Mouse (Mus musculus): ENCODE measurements around the gene Fhit. TPM values are rescaled to one million over a fixed set of nuclear protein-coding genes. Genes with fewer than 3 reads are reported as not detected.
A peak's percentile ranks its signal among the peaks of the same experiment; 100 is the strongest.

Fhit gene
- 3.1 and 3.5 TPM in 2 replicates for polyA plus RNA-seq (2014; fragmentation: Nextera tagmentation; extraction: Ambion mirVana)

DNA sequence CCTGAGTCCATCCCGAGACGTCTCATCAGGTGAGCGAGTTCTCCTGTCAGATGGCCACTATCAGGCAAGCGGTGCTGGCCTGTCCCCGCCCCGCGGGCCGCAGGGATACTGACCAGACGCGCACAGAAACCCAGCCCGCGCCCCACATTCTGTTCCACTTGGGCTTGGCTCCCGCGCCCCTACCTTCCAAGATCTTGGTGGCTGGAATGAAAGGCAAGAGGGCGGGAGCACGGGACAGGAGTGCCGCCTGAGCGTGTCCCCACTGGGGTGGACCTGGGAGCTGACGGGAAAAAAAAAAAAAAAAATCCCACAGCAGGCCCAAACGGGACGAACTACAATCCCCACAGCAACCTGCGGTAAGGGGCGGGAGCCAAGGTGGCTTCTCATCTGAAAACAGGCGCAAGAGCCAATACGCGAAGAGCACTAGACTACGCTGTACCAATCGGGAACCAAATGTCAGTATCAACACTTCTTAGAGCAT, at the start of gene Fhit:
Gene Fhit, minus strand, starts transcription at position 285 of the 481 bp plus-strand sequence.
- Histone ChIP-seq H3K4me3 (ENCODE audit: low read depth, low read length) (peak within 1 kb of the TSS; percentile 65), H3K4me2 (peak within 1 kb of the TSS; percentile 78), H3K9me3 (ENCODE audit: control insufficient read depth, low read length) (no peaks in the 10 kb centered on the region), H3K4me1 (replicated peaks; ENCODE audit: control insufficient read depth, insufficient read depth, low read length) (no peaks in the 10 kb centered on the region), H3K9ac (ENCODE audit: low read depth, low read length) (peak within 1 kb of the TSS; percentile 44), H3K27ac (ENCODE audit: low read depth, low read length) (no peak within 1 kb of the TSS), H3K27me3 (replicated peaks; ENCODE audit: control insufficient read depth, insufficient read depth, low read length) (no peaks in the 10 kb centered on the region), H3K36me3 (ENCODE audit: control insufficient read depth, insufficient read depth, low read length) (no peaks in the 10 kb centered on the region)
- peak; percentile 96 for ATAC-seq (replicated peaks; ENCODE audit: low FRiP score)
- DNase-seq (ENCODE audit: low spot score), result peak; percentile 68
- under 1% methylated on average over 28 of the region's 28 CpGs for WGBS

DNA sequence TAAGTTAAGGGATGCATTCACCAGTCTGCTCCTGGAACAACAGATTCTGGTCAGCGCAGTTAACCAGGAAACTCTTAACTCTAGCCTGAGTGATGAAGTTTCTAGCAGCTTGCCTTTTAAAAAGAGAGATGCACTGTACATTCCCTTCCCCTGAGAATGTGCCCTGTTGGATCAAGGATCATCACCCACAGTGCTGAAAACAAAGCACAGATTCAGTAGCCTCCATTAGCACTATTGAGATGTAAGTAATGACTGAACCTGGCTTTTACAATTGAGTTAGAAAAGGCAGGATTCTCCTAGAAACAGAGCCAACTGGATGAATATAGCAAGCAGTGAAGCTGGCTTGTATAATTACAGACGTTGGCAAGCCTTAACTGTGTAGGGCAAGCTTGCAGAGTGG, 45.0 kb upstream of the Fhit start:
- DNase-seq (ENCODE audit: low spot score), result no peak

DNA sequence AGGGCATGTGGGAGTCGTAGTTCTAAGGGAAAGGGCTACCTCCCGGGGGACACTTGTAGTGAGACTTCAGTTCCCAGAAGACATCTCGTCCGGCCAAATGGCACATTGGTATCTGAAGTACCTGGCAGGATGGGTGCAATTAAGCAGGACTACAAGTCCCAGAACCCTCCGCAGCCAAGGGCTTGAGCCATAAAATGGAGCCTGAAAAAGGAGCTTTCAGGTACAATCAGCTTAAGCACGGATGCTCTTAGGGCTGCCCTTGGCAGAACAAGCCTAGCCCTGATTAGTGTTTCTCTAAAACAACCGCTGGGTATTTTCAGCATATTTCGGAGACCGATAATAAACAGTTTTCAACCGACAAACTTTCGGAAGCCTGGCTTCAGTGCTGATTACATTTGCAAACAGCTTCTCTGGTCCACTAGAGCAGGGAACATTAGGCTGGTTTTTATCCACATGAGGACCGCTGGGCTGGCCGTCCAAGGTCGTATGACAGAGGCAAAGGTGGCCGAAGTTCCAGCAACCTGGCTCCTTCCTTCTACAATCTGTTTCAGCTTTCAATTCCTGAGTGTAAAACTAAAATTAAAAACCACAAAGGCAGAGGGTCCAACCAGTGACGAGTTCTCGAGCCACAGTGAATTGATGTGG, 907 bp downstream of the Fhit start:
- H3K36me3 ChIP-seq (ENCODE audit: control insufficient read depth, insufficient read depth, low read length), result no peaks in the 10 kb centered on the region
- WGBS, result 11% methylated on average over 17 of the region's 17 CpGs
- DNase-seq (ENCODE audit: low spot score) (peak; percentile 46), ATAC-seq (replicated peaks; ENCODE audit: low FRiP score) (peak; percentile 70)
- no peaks in the 10 kb centered on the region for H3K27me3 ChIP-seq (replicated peaks; ENCODE audit: control insufficient read depth, insufficient read depth, low read length)
- H3K9me3 ChIP-seq (ENCODE audit: control insufficient read depth, low read length), result no peaks in the 10 kb centered on the region
- H3K27ac ChIP-seq (ENCODE audit: low read depth, low read length), result no peak overlapping the region
- H3K4me2 ChIP-seq, result peak overlapping the region; percentile 78
- H3K9ac ChIP-seq (ENCODE audit: low read depth, low read length), result peak overlapping the region; percentile 38; the same call in 1 of the 2 replicates
- peak overlapping the region; percentile 65 for H3K4me3 ChIP-seq (ENCODE audit: low read depth, low read length)
- H3K4me1 ChIP-seq (replicated peaks; ENCODE audit: control insufficient read depth, insufficient read depth, low read length), result no peaks in the 10 kb centered on the region

More for the DNA sequence above, 45.0 kb upstream of the Fhit start:
- Histone ChIP-seq H3K27ac (ENCODE audit: low read depth, low read length) (no peak overlapping the region), H3K36me3 (ENCODE audit: control insufficient read depth, insufficient read depth, low read length) (no peaks in the 10 kb centered on the region), H3K4me1 (replicated peaks; ENCODE audit: control insufficient read depth, insufficient read depth, low read length) (no peaks in the 10 kb centered on the region), H3K4me2 (no peak overlapping the region), H3K4me3 (ENCODE audit: low read depth, low read length) (no peak overlapping the region), H3K9ac (ENCODE audit: low read depth, low read length) (no peak overlapping the region), H3K9me3 (ENCODE audit: control insufficient read depth, low read length) (no peaks in the 10 kb centered on the region), H3K27me3 (replicated peaks; ENCODE audit: control insufficient read depth, insufficient read depth, low read length) (no peaks in the 10 kb centered on the region)
- no peak for ATAC-seq (replicated peaks; ENCODE audit: low FRiP score)
- 69% methylated on average over 2 of the region's 2 CpGs for whole genome bisulfite sequencing

DNA sequence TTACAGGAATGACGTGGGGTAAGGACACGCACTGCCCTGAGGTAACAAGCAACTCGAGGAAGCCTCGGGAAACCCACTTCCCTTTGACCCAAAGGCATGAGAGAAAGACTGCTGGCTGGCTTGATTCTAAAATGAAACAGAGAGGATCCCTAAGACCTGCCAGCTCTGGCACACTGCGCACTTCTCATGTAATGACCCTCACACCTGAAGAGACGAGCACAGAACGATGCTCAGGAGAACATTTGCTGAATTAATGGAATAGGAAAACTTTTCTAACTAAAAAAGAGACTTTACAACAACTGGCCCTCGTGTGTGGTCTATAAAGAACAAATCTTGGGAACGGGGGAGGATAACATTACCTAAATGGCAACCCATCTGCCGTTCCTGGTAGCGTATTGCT, 2.2 kb downstream of the Fhit start:
- Histone ChIP-seq H3K9ac (ENCODE audit: low read depth, low read length) (no peak overlapping the region), H3K9me3 (ENCODE audit: control insufficient read depth, low read length) (no peaks in the 10 kb centered on the region), H3K4me3 (ENCODE audit: low read depth, low read length) (no peak overlapping the region), H3K4me2 (no peak overlapping the region), H3K36me3 (ENCODE audit: control insufficient read depth, insufficient read depth, low read length) (no peaks in the 10 kb centered on the region), H3K4me1 (replicated peaks; ENCODE audit: control insufficient read depth, insufficient read depth, low read length) (no peaks in the 10 kb centered on the region), H3K27ac (ENCODE audit: low read depth, low read length) (no peak overlapping the region), H3K27me3 (replicated peaks; ENCODE audit: control insufficient read depth, insufficient read depth, low read length) (no peaks in the 10 kb centered on the region)
- DNase-seq (ENCODE audit: low spot score) (no peak), ATAC-seq (replicated peaks; ENCODE audit: low FRiP score) (no peak)
- WGBS, result 86% methylated on average over 11 of the region's 11 CpGs

DNA sequence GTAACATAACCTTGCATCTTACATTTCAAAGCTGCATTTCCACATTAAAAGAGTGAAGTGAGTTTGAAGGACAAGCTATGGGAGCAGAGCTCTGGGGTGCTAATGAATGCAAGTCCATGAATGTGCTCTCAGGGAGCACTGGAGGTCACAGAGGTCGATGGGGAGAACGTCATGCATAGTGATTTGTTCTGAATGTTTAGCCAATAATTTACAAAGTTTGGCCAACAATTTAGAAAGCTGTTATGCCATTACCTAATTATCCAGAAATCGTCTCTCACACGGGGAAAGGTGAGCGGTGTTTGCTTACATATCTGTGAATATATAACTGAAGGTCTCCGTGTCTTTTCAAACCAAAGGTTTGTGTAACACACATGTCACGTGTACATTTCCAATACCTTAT, 2.8 kb downstream of the Fhit start:
- H3K36me3 ChIP-seq (ENCODE audit: control insufficient read depth, insufficient read depth, low read length), result no peaks in the 10 kb centered on the region
- DNase-seq (ENCODE audit: low spot score), result no peak

DNA sequence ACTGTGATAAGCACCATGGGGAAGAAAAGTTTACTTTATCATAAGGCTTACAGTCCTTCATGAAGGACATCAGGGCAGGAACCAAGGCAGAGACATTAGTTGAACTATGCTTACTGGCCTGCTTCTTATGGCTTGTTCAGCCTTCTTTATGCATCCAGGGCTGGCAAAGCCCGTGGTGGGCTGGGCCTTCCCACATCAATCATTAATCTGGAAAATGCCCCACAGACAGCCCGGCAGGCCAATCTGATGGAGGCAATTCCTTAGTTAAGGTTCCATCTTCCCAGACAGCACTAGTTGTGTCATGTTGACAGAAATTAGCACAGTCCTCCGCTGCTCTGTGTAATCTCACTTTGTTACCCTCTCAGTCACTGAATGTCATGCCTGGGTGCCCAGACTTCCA, 4.1 kb downstream of the Fhit start:
- H3K27ac ChIP-seq (ENCODE audit: low read depth, low read length), result no peak overlapping the region

More for the DNA sequence above, 2.8 kb downstream of the Fhit start:
- Histone ChIP-seq H3K4me1 (replicated peaks; ENCODE audit: control insufficient read depth, insufficient read depth, low read length) (no peaks in the 10 kb centered on the region), H3K9ac (ENCODE audit: low read depth, low read length) (no peak overlapping the region), H3K27me3 (replicated peaks; ENCODE audit: control insufficient read depth, insufficient read depth, low read length) (no peaks in the 10 kb centered on the region), H3K4me3 (ENCODE audit: low read depth, low read length) (no peak overlapping the region), H3K27ac (ENCODE audit: low read depth, low read length) (no peak overlapping the region), H3K4me2 (no peak overlapping the region), H3K9me3 (ENCODE audit: control insufficient read depth, low read length) (no peaks in the 10 kb centered on the region)
- 78% methylated on average over 7 of the region's 7 CpGs for WGBS
- ATAC-seq (replicated peaks; ENCODE audit: low FRiP score), result no peak

DNA sequence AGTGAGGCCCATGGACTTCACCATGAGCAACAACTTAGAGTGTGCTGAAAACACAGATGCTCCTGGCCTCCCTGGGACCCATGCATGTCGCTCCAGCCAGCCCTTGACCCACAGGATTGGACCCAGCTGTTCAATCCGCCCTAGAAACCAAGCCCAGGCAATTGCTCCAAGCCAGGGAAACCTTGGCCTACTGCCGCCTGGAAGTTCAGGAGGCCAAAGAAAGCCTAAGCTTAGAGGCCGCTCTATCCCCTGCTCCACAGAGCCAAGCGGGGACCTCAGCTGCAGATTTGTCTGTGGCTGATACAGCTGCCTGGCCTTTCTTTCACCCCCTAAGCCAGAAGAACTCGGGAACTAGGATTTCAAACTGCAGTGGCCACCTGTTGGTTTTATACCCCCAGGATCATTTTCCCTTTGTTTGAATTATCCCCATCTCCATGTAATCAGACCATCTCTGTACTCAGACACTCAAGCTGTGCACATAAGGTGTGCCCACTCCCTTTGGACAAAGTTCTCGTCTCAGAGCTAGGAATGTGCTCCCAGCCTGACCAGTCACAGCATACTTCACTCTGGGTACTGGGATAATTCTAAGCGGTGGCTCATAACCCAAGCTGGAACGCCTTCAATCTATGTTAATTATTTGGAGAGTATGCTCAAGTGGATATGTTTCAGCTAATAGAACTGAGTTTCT, 10.1 kb downstream of the Fhit start:
- H3K36me3 ChIP-seq (ENCODE audit: control insufficient read depth, insufficient read depth, low read length), result no peaks in the 10 kb centered on the region
- no peak overlapping the region for H3K4me3 ChIP-seq (ENCODE audit: low read depth, low read length)
- no peak overlapping the region for H3K27ac ChIP-seq (ENCODE audit: low read depth, low read length)
- no peak overlapping the region for H3K4me2 ChIP-seq
- no peaks in the 10 kb centered on the region for H3K27me3 ChIP-seq (replicated peaks; ENCODE audit: control insufficient read depth, insufficient read depth, low read length)
- no peak for ATAC-seq (replicated peaks; ENCODE audit: low FRiP score)
- 79% methylated on average over 9 of the region's 9 CpGs for WGBS
- no peaks in the 10 kb centered on the region for H3K9me3 ChIP-seq (ENCODE audit: control insufficient read depth, low read length)
- H3K9ac ChIP-seq (ENCODE audit: low read depth, low read length), result no peak overlapping the region
- no peaks in the 10 kb centered on the region for H3K4me1 ChIP-seq (replicated peaks; ENCODE audit: control insufficient read depth, insufficient read depth, low read length)
- DNase-seq (ENCODE audit: low spot score), result no peak

More for the DNA sequence above, 4.1 kb downstream of the Fhit start:
- no peak overlapping the region for H3K4me3 ChIP-seq (ENCODE audit: low read depth, low read length)
- H3K27me3 ChIP-seq (replicated peaks; ENCODE audit: control insufficient read depth, insufficient read depth, low read length), result no peaks in the 10 kb centered on the region
- H3K4me1 ChIP-seq (replicated peaks; ENCODE audit: control insufficient read depth, insufficient read depth, low read length), result no peaks in the 10 kb centered on the region
- no peak for ATAC-seq (replicated peaks; ENCODE audit: low FRiP score)
- WGBS, result 73% methylated on average over 3 of the region's 3 CpGs
- H3K9ac ChIP-seq (ENCODE audit: low read depth, low read length), result no peak overlapping the region
- no peak overlapping the region for H3K4me2 ChIP-seq
- no peaks in the 10 kb centered on the region for H3K9me3 ChIP-seq (ENCODE audit: control insufficient read depth, low read length)
- no peak for DNase-seq (ENCODE audit: low spot score)
- H3K36me3 ChIP-seq (ENCODE audit: control insufficient read depth, insufficient read depth, low read length), result no peaks in the 10 kb centered on the region

DNA sequence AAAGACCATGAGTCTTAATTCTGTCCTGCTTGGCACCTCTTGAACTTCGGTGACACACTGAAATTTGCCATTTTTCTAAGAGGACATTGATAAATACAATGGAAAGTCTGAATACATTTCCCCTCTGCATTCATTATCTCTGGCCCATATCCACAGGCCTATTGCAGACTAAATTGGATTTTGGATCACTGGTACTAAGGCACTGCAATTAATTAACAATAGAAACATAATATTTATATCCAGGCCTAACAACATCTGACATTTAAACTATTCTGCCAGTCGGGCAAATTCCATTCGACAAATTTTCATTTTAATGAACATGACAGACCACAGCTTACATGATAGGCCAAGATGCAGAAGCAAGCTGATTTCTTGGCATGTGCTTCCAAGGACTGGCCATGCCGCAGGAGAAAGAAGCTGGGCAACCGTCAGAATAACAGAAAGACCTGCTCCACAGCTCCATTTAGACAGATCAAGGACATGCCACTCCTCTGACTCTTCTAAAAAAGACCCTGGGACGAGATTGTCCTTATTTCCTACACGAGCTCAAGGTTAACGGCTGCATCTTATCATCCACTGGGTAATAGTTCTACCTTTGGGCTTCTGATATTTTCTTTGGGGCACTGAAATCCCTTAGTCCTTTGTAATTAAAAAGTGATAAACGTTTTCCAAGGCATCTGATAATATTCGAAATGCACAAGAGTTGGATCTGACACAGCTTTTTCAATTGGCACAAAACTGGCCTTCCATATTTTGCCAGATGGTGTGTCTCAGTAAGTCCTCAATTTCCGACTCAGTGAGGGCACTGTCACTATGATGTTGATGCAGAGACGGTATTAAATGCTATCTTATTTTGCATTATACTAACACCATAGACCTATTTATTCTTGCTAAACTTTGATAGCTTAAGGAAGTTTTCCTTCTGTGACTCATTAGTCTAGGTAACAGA, 27.8 kb downstream of the Fhit start:
- Histone ChIP-seq H3K27me3 (replicated peaks; ENCODE audit: control insufficient read depth, insufficient read depth, low read length) (no peaks in the 10 kb centered on the region), H3K36me3 (ENCODE audit: control insufficient read depth, insufficient read depth, low read length) (no peaks in the 10 kb centered on the region), H3K4me3 (ENCODE audit: low read depth, low read length) (no peak overlapping the region), H3K4me1 (replicated peaks; ENCODE audit: control insufficient read depth, insufficient read depth, low read length) (no peaks in the 10 kb centered on the region), H3K9me3 (ENCODE audit: control insufficient read depth, low read length) (no peaks in the 10 kb centered on the region), H3K27ac (ENCODE audit: low read depth, low read length) (no peak overlapping the region), H3K4me2 (no peak overlapping the region), H3K9ac (ENCODE audit: low read depth, low read length) (no peak overlapping the region)
- DNase-seq (ENCODE audit: low spot score) (no peak), ATAC-seq (replicated peaks; ENCODE audit: low FRiP score) (no peak)
- 80% methylated on average over 12 of the region's 12 CpGs for WGBS
